Mouse (Mus musculus): ENCODE results near the gene Krt75.

The Krt75 gene

GRCm38 (mm10) chr15:101573796-101574345 lies at the start of gene Krt75:
TSS of gene Krt75 (minus strand) at chr15:101573904.
- no peak for DNase-seq (ENCODE audit: low read depth, low spot score)

- DNase-seq (ENCODE audit: low read depth, low spot score) = no peak
Observed at GRCm38 (mm10) chr15:101599123-101599522, 25.4 kb upstream of the Krt75 start.

DNA sequence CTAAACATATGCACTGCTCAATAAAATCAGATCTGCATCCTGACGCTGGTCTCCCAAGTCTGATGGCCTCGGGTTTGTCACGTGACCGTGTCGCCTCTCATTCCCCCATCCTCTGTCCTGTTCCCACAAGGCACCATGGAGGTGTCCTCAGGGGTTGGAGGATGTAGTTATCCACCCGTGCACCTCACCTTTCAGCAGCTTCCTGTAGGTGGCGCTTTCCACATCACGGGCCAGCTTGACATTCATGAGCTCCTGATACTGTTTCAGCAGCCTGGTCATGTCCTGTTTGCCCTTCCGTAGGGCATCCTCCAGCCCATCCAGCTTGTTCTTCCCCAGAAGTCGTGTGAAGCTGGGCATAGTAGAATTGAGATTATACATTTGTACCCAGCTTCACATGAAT lies 14.5 kb upstream of the Krt75 start:
- DNase-seq (ENCODE audit: low read depth, low spot score) = peak; percentile 9

DNA sequence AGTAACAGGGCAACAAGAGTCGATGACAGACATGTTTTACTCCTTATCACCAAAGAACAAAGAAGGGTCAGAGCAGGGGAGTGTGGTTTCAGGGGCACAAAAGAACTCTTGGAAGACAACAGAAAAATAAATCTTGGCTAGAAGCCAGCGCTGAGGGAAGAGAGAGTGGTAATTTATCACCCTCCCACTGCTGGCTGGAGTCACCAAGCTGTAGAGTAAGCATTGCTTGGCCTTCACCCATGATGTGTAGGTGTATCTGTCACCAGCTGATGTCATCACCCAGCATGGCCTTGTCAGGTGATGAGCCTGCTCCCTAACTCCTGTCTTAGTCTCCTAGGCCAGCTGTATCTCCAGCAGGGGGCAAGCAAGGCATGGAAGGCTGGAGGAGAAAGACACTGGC lies 10.8 kb upstream of the Krt75 start:
- no peak for DNase-seq (ENCODE audit: low read depth, low spot score)

GRCm38 (mm10) chr15:101583211-101583965 lies 9.7 kb upstream of the Krt75 start:
- DNase-seq (ENCODE audit: low read depth, low spot score) = no peak

DNA sequence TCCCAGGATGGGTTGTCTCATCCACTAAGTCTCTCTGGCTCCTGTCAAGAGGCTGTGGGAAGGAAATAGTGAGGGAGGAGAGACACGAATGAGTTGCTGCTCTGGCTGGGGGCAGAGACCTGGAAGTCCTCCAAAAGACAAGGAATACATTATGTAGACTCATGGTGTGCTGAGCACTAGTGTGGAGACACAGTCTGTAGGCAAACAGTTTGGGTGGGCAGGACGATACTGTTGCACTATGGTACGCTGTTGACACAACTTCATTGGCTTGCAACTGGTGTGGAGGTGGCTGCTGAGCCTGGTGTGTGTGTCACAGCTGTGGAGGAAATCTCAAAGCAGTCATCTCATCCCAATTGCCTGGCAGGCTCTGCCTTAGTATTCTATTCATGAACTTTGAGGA lies 8.0 kb upstream of the Krt75 start:
- no peak for DNase-seq (ENCODE audit: low read depth, low spot score)

DNA sequence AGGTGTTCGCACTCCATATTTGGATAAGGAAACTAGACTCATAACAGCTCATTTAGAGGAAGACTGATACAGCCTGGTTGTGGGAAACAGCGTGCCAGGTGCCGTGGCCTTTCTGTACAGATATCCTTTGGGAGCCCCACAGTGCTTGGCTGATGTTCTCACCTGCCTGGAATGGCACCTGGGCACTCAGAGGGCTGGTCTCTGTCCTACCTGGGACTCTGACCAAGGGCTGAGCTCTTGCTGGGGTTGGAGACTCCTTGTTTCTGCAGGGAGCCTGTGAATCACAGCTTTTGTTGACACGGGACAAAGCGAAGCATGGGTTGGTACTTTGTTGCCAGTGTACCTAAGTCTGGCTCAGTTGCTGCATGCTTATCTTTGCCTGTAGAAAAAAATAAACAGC lies 1.8 kb upstream of the Krt75 start:
- no peak for DNase-seq (ENCODE audit: low read depth, low spot score)

GRCm38 (mm10) chr15:101567780-101568179 lies 5.9 kb downstream of the Krt75 start:
- peak; percentile 19 for DNase-seq (ENCODE audit: low read depth, low spot score)

- no peak for DNase-seq (ENCODE audit: low read depth, low spot score)
Observed at GRCm38 (mm10) chr15:101562850-101563249, 10.9 kb downstream of the Krt75 start, which contains the start of gene Krt90. TSS of gene Krt90 (minus strand) at chr15:101562950.

GRCm38 (mm10) chr15:101558034-101558646 lies 15.6 kb downstream of the Krt75 start:
- no peak for DNase-seq (ENCODE audit: low read depth, low spot score)

- no peak for DNase-seq (ENCODE audit: low read depth, low spot score)
Observed at GRCm38 (mm10) chr15:101553169-101553568, 20.5 kb downstream of the Krt75 start.

- no peak for DNase-seq (ENCODE audit: low read depth, low spot score)
Observed at GRCm38 (mm10) chr15:101552188-101552587, 21.5 kb downstream of the Krt75 start.

DNA sequence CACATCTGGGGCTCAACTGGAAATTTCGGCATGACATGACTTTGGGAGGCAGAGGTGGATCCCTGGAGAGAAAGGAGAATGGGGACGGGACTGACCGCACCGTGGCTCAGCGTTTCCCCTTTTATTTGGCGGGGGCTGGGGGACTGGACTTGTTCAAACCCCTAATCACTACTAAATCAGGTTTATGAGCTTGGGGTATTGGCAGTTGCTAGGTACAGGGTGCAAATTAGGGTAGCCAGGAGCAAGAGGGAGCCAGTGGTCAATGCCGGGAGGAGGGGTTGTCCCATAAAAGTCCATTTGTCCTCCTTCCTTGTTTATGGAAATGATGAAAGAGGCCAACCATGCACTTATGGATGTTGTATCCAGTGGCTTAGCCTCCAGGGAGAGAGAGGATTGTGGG lies 23.1 kb downstream of the Krt75 start, which contains the start of gene Krt82:
TSS of gene Krt82 (minus strand) at position 101 of the 400 bp plus-strand sequence.
- DNase-seq (ENCODE audit: low read depth, low spot score) = no peak

DNA sequence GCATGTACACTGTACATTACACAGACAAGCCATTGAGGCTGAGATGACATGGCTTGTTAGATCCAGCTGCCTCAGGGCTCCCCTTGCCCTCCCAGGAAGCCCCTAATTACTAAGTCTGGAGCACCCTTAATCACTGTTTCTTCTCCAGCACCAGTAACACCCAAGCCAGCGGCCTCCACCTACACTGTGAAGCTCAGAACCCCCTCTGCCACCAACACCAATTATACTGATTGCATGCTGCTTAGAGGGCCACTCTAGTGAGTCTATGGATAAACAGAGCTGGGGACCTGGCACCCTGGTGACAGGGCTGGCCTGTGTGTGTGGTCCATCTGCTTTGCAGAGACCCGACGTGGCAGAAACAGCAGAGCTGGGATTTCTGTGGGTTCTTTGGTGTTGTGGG lies 29.2 kb downstream of the Krt75 start:
- DNase-seq (ENCODE audit: low read depth, low spot score) = no peak

DNA sequence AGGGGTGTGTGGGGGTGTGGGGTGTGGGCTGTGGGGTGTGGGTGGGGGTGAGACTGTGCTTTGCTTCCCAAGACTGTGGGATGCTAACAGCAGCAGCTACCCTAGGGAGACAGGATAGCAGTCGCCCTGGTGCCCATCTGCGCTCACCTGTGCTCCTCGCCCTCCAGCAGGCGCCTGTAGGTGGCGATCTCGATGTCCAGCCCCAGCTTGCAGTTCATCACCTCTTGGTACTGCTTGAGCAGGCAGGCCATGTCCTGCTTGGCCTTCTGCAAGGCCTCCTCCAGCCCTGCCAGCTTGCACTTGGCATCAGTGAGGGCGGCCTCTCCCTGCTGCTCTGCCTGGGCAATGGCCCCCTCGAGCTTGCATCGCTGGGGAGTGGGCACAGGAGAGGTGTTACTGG lies 31.2 kb downstream of the Krt75 start:
- peak; percentile 3 for DNase-seq (ENCODE audit: low read depth, low spot score)

DNA sequence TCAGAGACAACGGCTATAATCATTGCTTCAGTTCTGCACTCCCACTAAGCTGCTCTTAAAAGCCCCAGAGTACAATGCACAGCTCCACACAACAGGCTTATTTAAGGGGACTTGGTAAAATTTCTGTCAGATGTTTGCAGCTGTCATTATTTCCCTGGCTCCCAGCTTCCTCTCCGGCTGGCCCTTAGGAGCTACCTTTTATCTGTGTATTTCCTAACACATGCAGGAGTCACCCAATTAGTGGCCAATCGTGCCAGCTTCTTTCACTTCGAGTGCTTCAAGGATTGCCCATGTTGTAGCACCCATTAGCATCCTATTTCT lies 35.2 kb downstream of the Krt75 start:
- DNase-seq (ENCODE audit: low read depth, low spot score) = no peak

DNA sequence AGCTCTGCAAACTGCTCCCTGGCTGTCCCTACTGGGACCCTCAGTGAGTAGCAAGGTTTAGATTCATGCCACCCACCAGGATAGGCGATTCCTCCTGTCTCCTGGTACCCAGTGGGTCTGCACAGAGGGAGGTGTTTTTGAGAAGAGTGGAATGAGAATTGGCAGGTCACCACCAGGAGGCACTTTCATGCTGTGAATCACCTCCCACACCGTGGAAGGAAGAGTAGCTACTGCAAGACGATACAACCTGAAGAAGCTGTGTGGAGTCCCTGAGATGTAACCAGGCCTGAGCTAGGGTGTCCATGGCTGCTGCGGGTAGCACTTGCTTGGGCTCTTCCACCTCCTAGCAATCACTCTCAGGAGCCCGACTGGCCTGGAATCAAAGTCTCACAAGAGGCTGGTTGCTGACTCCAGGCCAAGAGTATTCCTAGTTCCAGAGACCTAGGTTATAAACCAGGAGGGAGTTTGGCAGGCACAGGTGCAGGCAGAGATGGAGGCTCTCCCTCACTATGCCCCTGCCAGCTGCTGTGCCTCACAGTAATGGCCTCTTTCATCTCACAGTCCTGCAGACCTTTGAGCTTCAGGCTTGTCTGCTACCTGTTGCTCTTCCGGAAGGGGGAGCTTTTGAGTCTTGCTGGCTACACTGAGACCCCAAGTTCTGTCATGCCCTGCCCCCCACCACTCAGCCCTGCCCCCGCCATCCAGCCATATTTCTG lies 35.7 kb downstream of the Krt75 start:
- peak; percentile 3 for DNase-seq (ENCODE audit: low read depth, low spot score)

- no peak for DNase-seq (ENCODE audit: low read depth, low spot score)
Observed at GRCm38 (mm10) chr15:101536054-101536850, 37.5 kb downstream of the Krt75 start.

GRCm38 (mm10) chr15:101532720-101533119 lies 41.0 kb downstream of the Krt75 start, which contains the start of gene Krt84:
TSS of gene Krt84 (minus strand) at chr15:101532820.
- no peak for DNase-seq (ENCODE audit: low read depth, low spot score)

DNA sequence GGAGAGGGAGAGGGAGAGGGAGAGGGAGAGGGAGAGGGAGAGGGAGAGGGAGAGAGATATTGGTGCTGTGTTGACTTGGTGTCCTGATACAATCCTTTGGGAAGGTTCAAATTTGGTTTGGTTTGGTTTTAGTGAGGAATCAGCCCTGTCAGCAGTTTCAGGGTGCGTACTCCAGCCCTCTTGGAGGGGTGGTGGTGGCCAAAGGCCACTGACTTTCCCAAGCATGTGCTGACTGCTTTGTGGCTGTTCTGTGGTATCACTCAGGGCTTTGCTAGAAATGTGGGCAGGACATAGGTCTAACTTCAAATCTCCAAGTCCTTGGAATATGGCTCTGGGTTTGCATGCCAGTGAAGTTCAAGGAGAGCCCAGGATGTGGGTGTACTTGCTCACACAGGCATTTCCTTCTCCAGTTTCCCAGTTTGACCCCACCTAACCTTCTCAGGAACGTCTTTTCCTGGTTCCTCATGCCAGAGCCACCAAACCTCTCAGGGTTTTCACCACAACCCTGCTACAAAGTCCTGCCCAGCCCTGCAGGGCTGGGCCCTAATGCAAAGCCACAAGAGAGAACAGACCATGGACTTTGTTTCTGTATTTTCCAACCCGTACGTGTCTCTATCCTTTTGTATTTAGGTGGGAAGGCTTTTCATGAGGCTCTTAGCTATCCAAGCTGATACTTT lies 51.0 kb downstream of the Krt75 start:
- no peak for DNase-seq (ENCODE audit: low read depth, low spot score)

DNA sequence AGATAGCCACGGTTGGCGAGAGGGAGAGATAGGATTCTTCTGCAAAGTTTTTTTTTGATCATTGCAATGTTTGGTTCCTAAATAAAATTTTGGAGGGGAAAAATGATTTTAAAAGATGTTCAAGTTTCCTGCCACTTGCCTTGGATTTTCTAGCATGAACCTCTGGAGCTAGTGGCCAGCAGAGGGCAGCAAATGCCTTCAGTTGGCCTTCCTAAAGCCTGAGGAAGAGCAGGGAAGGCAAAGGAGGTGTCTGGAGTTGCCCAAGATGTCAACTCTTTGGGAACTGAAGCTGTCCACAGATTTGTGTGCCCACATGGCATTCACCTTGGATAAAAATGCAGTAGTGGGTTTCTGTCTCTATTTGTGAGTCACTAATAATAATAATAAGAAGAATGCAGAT lies 53.9 kb downstream of the Krt75 start:
- peak; percentile 65 for DNase-seq (ENCODE audit: low read depth, low spot score)

All from CD4-positive, CD25-positive, alpha-beta regulatory T cell, adult 2 months (primary cell).